Mouse (Mus musculus) thymus, postnatal 0 days (tissue): ENCODE data around the gene Mcm3ap. TPM values are rescaled to one million over a fixed set of nuclear protein-coding genes. Genes with fewer than 3 reads are reported as not detected.

Experiments used
- DNase-seq: peaks from one replicate; pipeline ENCODE4 v3.0.0-alpha.2; 2015; ENCODE audit warnings: low spot score
- polyA plus RNA-seq: library from polyadenylated mRNA; unstranded; fragments of >200 nt; fragmentation: Nextera tagmentation; extraction: Ambion mirVana; gene quantifications from 2 replicates; pipeline ENCODE4 v1.2.1, GENCODE M21; 2015

Mcm3ap gene
- polyA plus RNA-seq, 1 experiment from 2014 or later, result 63.1 TPM

- DNase-seq, result no peak
These were observed 24.8 kb downstream of the Mcm3ap start for GRCm38 (mm10) chr10:76493527-76493926.

- DNase-seq, result no peak
These were observed 26.8 kb downstream of the Mcm3ap start for GRCm38 (mm10) chr10:76495501-76495900.

GRCm38 (mm10) chr10:76496366-76496765 lies 27.6 kb downstream of the Mcm3ap start:
- DNase-seq, result no peak

GRCm38 (mm10) chr10:76497522-76497921 lies 28.8 kb downstream of the Mcm3ap start:
- no peak for DNase-seq

- no peak for DNase-seq
These were observed 35.7 kb downstream of the Mcm3ap start for GRCm38 (mm10) chr10:76504271-76504943.

- no peak for DNase-seq
These were observed 37.1 kb downstream of the Mcm3ap start for GRCm38 (mm10) chr10:76505865-76506264.

- DNase-seq, result peak; percentile 85
These were observed 44.3 kb downstream of the Mcm3ap start for GRCm38 (mm10) chr10:76512965-76513583.

- DNase-seq, result no peak
These were observed 62.2 kb downstream of the Mcm3ap start for GRCm38 (mm10) chr10:76530922-76531321.

- peak; percentile 97 for DNase-seq
These were observed 62.6 kb downstream of the Mcm3ap start, which contains the start of gene Lss for GRCm38 (mm10) chr10:76531375-76531774. Lss (plus strand) TSS chr10:76531588.

- no peak for DNase-seq
These were observed 63.1 kb downstream of the Mcm3ap start for GRCm38 (mm10) chr10:76531828-76532227.

- DNase-seq, result no peak
These were observed 66.8 kb downstream of the Mcm3ap start for GRCm38 (mm10) chr10:76535526-76535925.

GRCm38 (mm10) chr10:76537619-76538018 lies 68.9 kb downstream of the Mcm3ap start:
- DNase-seq, result no peak

GRCm38 (mm10) chr10:76541336-76542085 lies 72.8 kb downstream of the Mcm3ap start:
- no peak for DNase-seq

GRCm38 (mm10) chr10:76542636-76543375 lies 74.1 kb downstream of the Mcm3ap start:
- DNase-seq, result peak; percentile 45

GRCm38 (mm10) chr10:76546566-76546965 lies 77.8 kb downstream of the Mcm3ap start:
- no peak for DNase-seq

GRCm38 (mm10) chr10:76548218-76548617 lies 79.5 kb downstream of the Mcm3ap start:
- no peak for DNase-seq

- no peak for DNase-seq
These were observed 81.7 kb downstream of the Mcm3ap start for GRCm38 (mm10) chr10:76550458-76550857.

- DNase-seq, result no peak
These were observed 82.8 kb downstream of the Mcm3ap start for GRCm38 (mm10) chr10:76551556-76551955.

GRCm38 (mm10) chr10:76554061-76554460 lies 85.3 kb downstream of the Mcm3ap start:
- DNase-seq, result no peak

GRCm38 (mm10) chr10:76561972-76562371 lies 93.2 kb downstream of the Mcm3ap start, which contains the start of gene Spatc1l:
Spatc1l (plus strand) TSS chr10:76562272.
- DNase-seq, result no peak
